Mouse (Mus musculus) adrenal gland, adult 10 weeks (tissue): ENCODE measurements around the gene Itgb7. TPM values are rescaled to one million over a fixed set of nuclear protein-coding genes. Genes with fewer than 3 reads are reported as not detected.

ENCODE experiments used
- polyA plus RNA-seq: library from polyadenylated mRNA; stranded (reverse); fragments of 350-450 nt; fragmentation: Illumina TruSeq; extraction: RNeasy Lipid Tissue Mini Kit (QIAGEN cat#74804); gene quantifications from one replicate; pipeline ENCODE4 v1.2.3, GENCODE M21; 2014; ENCODE audit warnings: low read depth, low replicate concordance

Itgb7 gene
- polyA plus RNA-seq: not detected

GRCm38 (mm10) chr15:102231748-102232147 is at the start of gene Itgb7:
Itgb7 (minus strand) TSS chr15:102231944.

DNA sequence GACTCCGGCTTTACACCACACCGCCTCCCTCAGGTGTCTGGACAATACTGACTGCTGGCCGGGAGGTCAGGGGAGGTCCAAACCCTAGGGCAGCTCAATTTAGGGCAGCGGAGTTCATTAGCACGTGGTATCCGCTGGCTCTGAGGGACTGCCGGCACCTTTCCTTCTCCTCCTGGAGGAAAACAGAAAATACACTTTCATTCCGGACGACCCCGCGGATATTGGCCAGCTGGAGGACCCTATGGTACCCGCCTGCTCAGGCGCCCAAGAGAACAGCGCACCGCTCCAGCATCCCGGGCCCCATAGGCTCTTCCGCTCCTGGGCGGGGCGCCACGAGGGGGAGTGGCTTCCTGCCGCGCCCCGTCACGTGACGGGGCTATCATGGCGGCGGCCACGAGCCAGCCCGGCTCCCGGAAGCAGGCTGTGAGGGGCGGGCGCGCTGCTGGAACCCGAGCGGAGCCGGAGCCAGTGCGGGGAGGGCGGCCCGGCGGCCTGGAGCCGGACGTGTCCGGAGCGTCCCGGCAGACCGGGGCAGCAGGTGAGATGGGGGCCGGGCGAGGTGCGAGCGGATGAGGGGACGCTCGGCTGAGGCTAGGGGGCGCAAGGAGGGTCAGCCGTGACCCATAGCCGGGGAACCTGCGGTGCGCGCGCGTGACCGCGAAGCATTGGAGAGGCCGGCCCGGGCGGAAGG is 47.5 kb upstream of the Itgb7 start, which contains the start of gene Mfsd5:
TSS of gene Mfsd5 (plus strand) at position 363 of the 691 bp plus-strand sequence.

DNA sequence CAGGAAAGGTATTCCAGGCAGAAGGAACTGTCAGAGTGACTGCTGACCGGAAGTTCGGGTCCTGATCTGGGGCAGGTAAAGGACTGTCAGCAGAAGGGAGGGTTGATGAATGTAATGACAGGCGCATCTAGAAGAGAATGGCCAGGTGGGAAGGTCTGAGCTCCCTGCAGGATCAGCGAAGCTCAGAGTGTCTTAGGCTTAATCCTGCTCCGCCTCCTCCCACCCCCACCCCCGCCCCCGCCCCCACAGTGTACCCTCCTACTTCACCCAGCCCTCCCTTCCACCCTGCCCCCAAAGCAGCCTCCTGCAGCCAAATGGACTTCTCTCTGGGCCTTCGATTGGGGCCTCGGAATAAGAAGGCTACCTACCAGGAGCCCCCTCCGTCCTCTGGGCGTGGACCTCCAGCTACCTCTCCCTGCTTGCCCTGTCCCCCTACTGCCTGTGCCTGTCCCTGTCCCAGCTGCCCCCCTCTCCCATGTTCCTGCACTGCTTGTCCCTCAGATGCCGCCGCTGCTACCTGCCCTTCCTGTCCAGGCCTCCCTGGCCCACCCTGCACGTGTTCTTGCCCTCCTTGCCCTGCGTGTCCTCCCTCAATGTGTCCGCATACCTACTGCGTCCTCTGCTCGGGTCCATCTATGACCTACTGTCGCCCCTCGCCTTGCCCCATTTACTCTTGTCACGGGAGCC is 38.7 kb upstream of the Itgb7 start, which contains the start of gene Gm9918:
TSS of gene Gm9918 (plus strand) at position 290 of the 687 bp plus-strand sequence.

GRCm38 (mm10) chr15:102257202-102258075 is 25.7 kb upstream of the Itgb7 start, which contains the start of gene Rarg:
Rarg (minus strand) TSS chr15:102257517.

DNA sequence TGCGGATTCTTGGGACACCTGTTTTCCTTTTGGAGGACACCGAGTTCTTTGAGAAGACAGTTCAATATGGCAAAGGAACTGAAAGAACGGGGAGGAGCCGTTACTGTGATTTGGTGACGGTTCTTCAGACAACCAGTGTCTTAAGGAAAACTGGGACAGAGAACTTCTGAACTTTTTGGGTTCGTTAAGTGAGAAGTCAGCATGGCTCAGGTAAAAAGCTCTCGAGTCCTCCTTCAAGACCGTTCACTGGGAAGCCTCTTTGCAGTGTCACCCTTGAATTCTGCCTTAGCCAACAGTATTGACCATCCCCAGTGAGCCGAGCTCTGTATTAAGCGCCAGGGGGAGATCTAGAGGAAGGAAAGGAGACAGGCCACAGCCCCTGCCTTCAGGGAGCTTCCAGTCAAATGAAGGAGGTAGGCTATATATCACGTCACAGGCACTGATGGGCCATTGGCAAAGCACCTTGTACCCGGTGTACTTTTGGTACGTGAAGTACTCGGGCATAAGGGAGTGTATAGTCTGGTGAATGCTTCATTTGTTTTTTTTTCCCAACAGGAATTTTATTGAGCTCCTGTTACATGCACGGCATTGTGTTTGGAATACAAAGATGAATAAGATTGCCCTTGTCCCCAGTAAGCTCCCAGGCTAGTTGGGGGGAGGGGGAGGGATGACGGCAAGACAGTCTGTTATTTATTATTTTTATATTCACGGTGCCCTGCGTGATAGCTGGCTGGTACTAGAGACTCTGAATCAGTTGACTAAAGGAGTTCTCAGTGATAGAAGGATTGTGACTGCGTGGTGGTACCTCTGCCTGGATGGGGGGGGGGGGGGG is 26.9 kb downstream of the Itgb7 start, which contains the start of gene Csad:
TSS of gene Csad (minus strand) at position 51 of the 832 bp plus-strand sequence.

DNA sequence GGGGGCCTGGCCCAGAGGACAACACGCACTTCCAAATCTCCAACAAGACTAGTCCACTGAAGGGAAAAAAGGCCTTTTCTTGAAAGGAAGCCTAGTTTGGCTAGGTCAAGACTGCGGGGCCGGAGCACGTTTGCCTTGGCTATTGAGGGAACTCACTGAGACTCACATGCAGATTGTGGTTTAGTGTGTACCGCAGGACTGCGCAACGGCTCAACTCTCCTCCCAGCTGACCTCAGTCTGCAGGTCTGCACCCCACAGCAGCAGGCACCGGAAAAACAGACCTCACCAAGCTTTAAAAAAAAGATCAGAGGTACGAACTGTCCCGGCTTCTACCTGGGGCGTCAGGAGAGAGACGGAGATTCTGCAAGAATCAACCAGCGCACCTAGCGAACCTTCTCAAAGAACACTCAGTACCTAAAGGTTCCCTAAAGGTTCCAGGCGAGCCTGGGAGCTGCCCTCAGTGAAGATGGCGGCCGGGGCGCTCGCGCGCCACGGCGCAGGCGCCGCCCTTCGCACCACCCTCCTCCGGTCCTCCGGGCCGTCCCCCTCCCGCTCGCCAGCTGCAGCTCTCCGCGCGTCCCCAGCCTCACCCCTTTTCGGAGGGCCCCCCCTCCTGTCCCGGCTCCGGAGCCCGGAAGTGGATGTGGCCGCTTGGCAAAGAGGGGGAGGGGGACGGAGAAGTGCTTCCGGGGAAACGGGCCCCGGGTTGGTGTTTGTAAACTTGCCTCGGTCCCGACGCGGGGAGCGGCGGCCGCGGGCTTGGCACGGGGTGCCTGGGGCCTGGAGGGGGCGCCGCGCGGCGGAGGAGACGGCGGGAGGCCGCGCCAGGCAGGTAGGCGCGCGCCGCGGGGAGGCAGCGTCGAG is 28.5 kb downstream of the Itgb7 start, which contains the start of gene Zfp740:
TSS of gene Zfp740 (plus strand) at position 279 of the 864 bp plus-strand sequence.

Other genes starting within 250 kb of the Itgb7 start
- not detected for gene Krt8, start 227.5 kb downstream of the Itgb7 start, polyA plus RNA-seq
- gene Krt18, start 203.8 kb downstream of the Itgb7 start, polyA plus RNA-seq: not detected
- 196 TPM for gene Eif4b, start 158.2 kb downstream of the Itgb7 start, polyA plus RNA-seq
- gene Tns2, start 131.5 kb downstream of the Itgb7 start, polyA plus RNA-seq: 31.5 TPM
- 1.4 TPM for gene Spryd3, start 95.7 kb downstream of the Itgb7 start, polyA plus RNA-seq
- not detected for gene Igfbp6, start 87.6 kb downstream of the Itgb7 start, polyA plus RNA-seq
- gene Soat2, start 81.4 kb downstream of the Itgb7 start, polyA plus RNA-seq: not detected
- 34.7 TPM for gene Zfp740, start 28.7 kb downstream of the Itgb7 start, polyA plus RNA-seq
- gene Csad, start 27.2 kb downstream of the Itgb7 start, polyA plus RNA-seq: 32.6 TPM
- gene Rarg, start 25.6 kb upstream of the Itgb7 start, polyA plus RNA-seq: 9.1 TPM
- 0.35 TPM for gene Gm9918, start 38.6 kb upstream of the Itgb7 start, polyA plus RNA-seq
- gene Mfsd5, start 47.5 kb upstream of the Itgb7 start, polyA plus RNA-seq: 1.9 TPM
- gene Espl1, start 64.3 kb upstream of the Itgb7 start, polyA plus RNA-seq: not detected
- 69.6 TPM for gene Pfdn5, start 94.2 kb upstream of the Itgb7 start, polyA plus RNA-seq
- 8.9 TPM for gene Myg1, start 99.8 kb upstream of the Itgb7 start, polyA plus RNA-seq
- 2.6 TPM for gene Aaas, start 118.8 kb upstream of the Itgb7 start, polyA plus RNA-seq
- not detected for gene Sp7, start 135.2 kb upstream of the Itgb7 start, polyA plus RNA-seq
- gene Sp1, start 174.2 kb upstream of the Itgb7 start, polyA plus RNA-seq: 91.2 TPM
- gene Amhr2, start 213.4 kb upstream of the Itgb7 start, polyA plus RNA-seq: not detected
- 111 TPM for gene Prr13, start 227.1 kb upstream of the Itgb7 start, polyA plus RNA-seq
- 672 TPM for gene Pcbp2, start 238.6 kb upstream of the Itgb7 start, polyA plus RNA-seq